Mouse (Mus musculus) erythroblast, embryonic 14.5 days (primary cell): ENCODE measurements around the gene Olfr157.

Experiments used
- GATA1 ChIP-seq: IDR thresholded peaks from 2 replicates; pipeline ENCODE4 v1.6.1; 2012; ENCODE audit warnings: low read length, inconsistent platforms, mixed read lengths
- TAL1 ChIP-seq: IDR thresholded peaks from 3 replicates; pipeline ENCODE4 v1.6.1; 2012; ENCODE audit warnings: low read length, inconsistent platforms, mixed read lengths

DNA sequence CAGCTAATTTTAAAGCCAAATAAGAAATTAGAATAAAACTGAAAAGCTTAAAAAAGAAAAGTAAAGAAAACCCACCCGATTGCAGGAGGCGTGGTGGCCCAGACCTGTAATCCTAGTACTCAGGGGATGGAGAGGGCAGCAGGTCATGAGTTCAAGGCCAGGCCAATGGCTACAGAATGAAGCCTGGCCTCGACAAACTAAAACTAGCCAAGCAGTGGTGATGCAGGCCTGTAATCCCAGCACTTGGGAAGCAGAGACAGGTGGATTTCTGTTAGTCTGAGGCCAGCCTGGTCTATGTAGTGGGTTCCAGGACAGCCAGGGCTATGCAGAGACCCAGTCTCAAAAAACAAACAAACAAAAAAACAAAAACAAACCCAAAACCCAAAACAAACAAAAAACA, 1.7 kb downstream of the Olfr157 start:
- no peak for TF ChIP-seq GATA1
- no peak for TF ChIP-seq TAL1
